Mouse (Mus musculus): ENCODE results near the gene Hist1h2ad.
A peak's percentile ranks its signal among the peaks of the same experiment; 100 is the strongest.
"Not testable (repeated sequence)": the region's sequence is repeated elsewhere in the genome, so short reads cannot be mapped to it uniquely, and the experiment has no call there.

Gene Hist1h2ad

DNA sequence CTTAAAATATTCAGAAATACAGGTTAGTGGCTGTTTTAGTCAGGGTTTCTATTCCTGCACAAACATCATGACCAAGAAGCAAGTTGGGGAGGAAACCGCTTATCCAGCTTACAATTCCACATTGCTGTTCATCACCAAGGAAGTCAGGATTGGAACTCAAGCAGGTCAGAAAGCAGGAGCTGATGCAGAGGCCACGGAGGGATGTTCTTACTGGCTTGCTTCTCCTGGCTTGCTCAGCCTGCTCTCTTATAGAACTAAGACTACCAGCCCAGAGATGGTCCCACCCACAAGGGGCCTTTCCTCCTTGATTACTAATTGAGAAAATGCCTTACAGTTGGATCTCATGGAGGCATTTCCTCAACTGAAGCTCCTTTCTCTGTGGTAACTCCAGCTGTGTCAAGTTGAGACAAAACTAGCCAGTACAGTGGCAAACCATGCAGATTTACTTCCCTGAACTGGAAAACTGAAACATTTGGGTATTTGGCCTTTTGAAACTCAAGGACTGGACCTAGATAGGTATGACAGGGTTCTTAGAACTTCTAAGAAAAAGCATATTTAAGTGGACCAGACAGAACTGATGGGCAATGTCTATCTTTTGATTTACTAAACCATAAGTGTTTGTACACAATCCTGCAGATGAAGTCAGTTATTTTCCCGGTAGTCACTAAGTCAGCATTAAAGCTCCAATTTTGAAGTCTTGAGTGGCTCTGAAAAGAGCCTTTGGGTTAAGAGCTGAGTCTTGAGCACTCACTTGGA lies 31.8 kb upstream of the Hist1h2ad start:
- not testable (repeated sequence) for DNase-seq

GRCm38 (mm10) chr13:23542999-23543607 lies 31.1 kb upstream of the Hist1h2ad start, which contains the start of gene Hist1h2bh:
Gene Hist1h2bh, minus strand, starts transcription at chr13:23543392.
- DNase-seq, result peak; percentile 72

DNA sequence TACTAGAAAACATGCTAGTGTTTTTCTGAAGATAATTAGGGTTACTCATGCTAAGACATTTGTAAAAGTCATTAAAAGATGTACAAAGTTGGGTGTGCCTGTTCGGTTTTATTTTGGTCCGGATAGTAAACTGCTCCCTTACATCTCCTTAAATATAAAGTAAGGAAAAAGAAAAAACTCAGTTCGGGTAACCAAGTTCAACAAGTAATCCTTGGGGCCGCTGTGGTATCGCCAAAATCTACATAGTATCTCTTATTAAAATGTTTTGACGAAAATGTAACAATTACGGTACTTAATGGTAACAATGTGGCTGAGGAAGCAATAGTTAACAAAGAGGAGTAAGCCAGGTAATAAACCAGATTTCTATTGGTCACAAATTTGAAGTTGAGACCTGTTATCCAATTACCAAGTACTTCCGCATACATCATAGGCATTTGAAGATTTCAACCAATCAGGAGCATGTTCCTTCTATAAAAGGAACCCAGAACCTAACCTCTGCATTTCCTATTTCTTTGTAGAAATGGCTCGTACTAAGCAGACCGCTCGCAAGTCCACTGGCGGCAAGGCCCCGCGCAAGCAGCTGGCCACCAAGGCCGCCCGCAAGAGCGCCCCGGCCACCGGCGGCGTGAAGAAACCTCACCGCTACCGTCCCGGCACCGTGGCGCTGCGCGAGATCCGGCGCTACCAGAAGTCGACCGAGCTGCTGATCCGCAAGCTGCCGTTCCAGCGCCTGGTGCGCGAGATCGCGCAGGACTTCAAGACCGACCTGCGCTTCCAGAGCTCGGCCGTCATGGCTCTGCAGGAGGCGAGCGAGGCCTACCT lies 30.0 kb upstream of the Hist1h2ad start, which contains the start of gene Hist1h3f:
Gene Hist1h3f (plus strand): TSS at position 88 of the 822 bp plus-strand sequence.
- peak; percentile 80 for DNase-seq

GRCm38 (mm10) chr13:23544787-23545120 lies 29.4 kb upstream of the Hist1h2ad start:
- DNase-seq, result not testable (repeated sequence)

DNA sequence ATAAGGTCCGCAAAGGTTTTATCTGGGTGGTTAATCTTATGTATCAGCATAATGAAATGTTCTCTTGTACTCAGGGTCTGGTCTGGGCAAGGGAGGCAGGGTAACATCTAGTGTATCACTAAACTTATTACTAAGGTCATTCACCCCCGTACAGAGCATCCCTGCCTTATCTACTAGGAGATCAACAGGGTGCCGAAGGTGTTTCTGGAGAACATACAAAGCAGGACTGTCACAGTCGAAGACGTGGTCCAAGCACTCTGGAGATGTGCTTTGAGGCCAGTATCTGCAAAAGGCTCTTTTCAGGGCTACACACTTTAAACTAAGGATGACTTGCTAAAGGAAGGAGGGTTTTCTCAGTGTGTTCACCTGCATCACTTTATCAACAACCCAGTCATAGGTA lies 27.5 kb upstream of the Hist1h2ad start:
- no peak for DNase-seq

GRCm38 (mm10) chr13:23550761-23551145 lies 23.4 kb upstream of the Hist1h2ad start:
- no peak for DNase-seq

DNA sequence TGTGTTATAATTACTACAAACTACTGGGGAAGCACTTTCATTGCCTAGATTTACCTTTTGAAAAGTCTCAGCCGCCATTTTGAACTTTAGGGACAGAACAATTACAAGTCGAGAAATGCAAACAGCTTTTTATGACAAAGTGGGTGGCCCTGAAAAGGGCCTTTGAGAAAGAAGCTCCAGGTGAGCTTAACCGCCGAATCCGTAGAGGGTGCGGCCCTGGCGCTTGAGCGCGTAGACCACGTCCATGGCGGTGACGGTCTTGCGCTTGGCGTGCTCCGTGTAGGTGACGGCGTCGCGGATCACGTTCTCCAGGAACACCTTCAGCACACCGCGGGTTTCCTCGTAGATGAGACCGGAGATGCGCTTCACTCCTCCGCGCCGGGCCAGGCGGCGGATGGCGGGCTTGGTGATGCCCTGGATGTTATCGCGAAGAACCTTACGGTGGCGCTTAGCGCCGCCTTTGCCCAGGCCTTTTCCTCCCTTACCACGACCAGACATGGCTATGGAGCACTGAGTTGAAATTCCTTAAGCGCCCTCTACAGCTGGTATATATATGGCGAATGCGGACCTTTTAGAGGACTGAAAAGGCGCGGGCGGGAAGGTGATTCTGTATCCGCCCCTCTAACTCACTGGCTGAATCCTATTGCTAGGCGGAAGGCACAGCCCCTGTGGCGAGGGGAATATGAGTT lies 22.9 kb upstream of the Hist1h2ad start, which contains the start of gene Hist1h4f:
Gene Hist1h4f (minus strand): TSS at position 503 of the 689 bp plus-strand sequence.
- DNase-seq, result peak; percentile 91

GRCm38 (mm10) chr13:23551931-23552914 lies 22.0 kb upstream of the Hist1h2ad start:
- DNase-seq, result no peak

DNA sequence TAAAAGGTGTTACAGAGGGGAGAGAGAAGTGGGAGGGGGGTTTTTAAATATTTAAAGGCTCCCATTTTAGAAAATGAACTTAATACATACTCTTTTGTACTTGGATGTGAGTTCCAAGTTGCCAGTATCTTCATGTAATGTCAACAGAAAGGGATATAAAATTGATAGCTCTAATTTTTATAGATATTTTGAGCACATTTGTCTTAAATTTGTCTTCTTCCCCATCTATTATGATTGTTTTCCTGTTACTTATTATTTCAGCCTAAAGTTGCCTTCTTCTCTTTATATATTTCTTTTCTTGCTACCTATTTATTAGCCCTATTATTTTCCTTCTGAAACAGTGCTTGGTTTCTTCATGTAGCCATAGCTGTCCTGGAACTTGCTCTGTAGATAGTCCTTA lies 21.2 kb upstream of the Hist1h2ad start, which contains the start of gene Hist1h1d:
Gene Hist1h1d (plus strand): TSS at position 301 of the 400 bp plus-strand sequence.
- DNase-seq, result no peak

DNA sequence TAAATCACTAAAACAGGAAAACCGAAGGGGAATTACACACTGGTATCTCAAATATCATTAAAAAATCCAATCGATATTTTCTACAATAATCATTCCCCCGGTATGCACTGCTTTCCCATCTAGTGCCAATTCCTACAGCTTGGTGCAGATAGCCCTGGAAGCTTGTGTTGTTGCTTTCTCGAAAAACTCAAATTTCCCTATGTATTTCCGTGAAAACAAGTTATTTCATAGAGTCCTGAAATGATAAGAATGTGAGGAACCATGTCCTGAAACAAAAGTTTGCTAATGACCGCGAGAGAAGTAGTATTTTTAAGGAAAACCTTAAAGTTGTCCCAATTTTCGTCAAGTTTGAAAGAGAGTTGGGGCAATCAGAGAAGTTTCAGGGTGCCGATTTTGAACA lies 19.8 kb upstream of the Hist1h2ad start:
- DNase-seq, result no peak

DNA sequence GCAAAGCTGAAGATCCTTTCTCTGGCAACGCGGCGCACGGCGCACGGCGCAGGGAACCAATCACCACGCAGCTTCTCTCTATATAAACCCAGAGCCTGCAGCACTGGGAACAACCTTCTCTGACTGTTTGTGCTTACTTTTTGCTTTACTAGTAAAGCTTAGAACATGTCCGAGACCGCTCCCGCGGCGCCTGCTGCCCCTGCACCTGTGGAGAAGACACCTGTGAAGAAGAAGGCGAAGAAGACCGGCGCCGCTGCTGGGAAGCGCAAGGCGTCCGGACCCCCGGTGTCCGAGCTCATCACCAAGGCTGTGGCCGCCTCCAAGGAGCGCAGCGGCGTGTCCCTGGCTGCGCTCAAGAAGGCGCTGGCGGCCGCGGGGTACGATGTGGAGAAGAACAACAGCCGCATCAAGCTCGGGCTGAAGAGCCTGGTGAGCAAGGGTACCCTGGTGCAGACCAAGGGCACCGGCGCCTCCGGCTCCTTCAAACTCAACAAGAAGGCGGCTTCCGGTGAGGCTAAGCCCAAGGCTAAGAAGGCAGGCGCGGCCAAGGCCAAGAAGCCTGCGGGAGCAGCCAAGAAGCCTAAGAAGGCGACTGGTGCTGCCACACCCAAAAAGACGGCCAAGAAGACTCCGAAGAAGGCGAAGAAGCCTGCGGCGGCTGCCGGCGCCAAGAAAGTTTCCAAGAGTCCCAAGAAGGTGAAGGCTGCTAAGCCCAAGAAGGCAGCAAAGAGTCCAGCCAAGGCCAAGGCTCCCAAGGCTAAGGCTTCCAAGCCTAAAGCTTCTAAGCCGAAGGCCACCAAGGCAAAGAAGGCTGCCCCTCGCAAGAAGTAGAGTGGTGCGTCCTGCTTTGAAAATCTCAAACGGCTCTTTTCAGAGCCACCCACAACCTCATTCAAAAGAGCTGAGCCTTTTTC lies 19.0 kb upstream of the Hist1h2ad start:
- peak; percentile 93 for DNase-seq

GRCm38 (mm10) chr13:23555839-23556416 lies 18.3 kb upstream of the Hist1h2ad start:
- DNase-seq, result peak; percentile 76

- no peak for DNase-seq
Measured at GRCm38 (mm10) chr13:23556906-23557305, 17.3 kb upstream of the Hist1h2ad start.

DNA sequence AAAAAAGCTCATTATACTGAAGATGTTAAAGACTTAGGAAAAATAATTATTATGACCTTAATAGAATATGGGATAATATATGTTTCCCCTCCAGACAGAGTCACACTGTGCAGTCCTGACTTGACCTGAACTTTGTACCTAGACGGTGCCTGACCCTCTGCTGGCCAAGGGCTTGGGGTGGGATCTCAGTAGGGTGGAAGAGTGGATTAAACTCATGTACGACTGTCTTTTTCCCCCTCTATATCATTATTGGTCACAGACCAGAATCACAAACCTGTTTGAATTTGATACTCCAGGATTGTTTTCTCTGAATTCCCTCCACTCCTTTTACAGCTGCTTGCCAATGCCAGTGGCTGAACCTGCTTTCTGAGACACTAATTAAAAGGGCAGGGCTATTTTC lies 13.5 kb upstream of the Hist1h2ad start:
- not testable (repeated sequence) for DNase-seq

- not testable (repeated sequence) for DNase-seq
Measured at GRCm38 (mm10) chr13:23561531-23561882, 12.7 kb upstream of the Hist1h2ad start.

- peak; percentile 90 for DNase-seq
Measured at GRCm38 (mm10) chr13:23561883-23562659, 12.1 kb upstream of the Hist1h2ad start, which contains the start of gene Hist1h3e. Gene Hist1h3e, minus strand, starts transcription at chr13:23562369.

DNA sequence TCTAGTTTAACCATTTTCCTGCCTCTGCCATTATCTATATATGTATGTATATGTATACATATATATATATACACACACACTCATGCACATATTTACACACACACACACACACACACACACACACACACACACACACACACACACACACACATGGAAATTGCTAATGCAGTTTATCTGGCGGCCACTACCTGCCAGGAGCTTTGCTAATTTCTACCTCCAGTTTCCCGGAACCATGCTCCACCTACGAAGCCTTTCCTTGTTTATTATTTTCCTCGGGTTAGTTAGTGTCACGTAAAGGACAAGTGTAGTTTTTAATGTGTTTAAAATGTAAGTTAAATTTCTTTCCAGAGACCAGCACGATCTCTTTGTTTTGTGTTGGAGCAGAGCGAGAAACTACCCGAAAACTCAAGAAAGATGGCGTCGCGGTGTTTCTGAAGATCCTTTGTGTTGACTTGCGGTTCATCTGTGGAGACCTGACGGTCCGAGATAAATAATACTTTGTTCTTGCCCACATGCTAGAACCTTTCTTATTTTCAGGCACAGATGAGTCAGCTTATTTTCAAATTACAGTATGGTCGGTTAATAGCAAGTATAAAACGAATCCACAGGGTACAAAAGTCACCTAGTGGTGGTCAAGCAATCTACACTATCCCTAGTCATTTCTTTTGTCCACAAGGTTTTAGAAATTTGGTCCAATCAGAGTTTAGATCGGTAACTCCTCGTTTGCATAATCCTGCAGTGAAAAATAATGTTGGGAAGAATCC lies 11.3 kb upstream of the Hist1h2ad start:
- no peak for DNase-seq

GRCm38 (mm10) chr13:23564482-23564881 lies 9.7 kb upstream of the Hist1h2ad start:
- no peak for DNase-seq
